Mouse (Mus musculus): ENCODE data around the gene Pld1.

GRCm38 (mm10) chr3:27981591-27981990 lies 43.1 kb downstream of the Pld1 start:
- TF ChIP-seq CTCF (IDR thresholded peaks at IDR 0.05; ENCODE audit: insufficient read depth, low read length) (no peak), POLR2A (IDR thresholded peaks at IDR 0.05; ENCODE audit: borderline replicate concordance, extremely low read depth, low read depth, low read length) (no peak)
